Mouse (Mus musculus): ENCODE measurements around the gene Habp4. TPM values are rescaled to one million over a fixed set of nuclear protein-coding genes. Genes with fewer than 3 reads are reported as not detected.

The Habp4 gene
- polyA plus RNA-seq (2012; rRNA removed; ENCODE audit: low replicate concordance), result 7.2 and 9.7 TPM in 2 replicates

DNA sequence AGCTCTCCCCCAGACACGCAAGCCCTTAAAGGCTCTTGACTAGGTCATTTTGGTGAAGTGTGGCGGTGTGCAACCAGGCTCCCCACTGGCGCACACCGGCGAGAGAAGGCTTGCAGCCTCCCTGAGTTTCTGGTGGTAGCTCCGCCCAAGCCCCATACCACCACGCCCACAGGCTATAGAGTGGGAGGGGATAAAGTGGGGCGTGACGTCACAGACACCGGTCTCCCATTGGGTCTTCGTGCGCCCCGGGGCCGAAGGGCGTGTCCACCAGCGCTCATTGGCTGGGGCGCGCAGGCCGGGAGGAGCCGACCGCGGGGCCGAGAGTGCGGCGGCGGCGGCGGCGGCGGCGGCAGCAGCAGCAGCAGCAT lies at the start of gene Habp4:
Habp4 (plus strand) TSS at position 277 of the 368 bp plus-strand sequence.

DNA sequence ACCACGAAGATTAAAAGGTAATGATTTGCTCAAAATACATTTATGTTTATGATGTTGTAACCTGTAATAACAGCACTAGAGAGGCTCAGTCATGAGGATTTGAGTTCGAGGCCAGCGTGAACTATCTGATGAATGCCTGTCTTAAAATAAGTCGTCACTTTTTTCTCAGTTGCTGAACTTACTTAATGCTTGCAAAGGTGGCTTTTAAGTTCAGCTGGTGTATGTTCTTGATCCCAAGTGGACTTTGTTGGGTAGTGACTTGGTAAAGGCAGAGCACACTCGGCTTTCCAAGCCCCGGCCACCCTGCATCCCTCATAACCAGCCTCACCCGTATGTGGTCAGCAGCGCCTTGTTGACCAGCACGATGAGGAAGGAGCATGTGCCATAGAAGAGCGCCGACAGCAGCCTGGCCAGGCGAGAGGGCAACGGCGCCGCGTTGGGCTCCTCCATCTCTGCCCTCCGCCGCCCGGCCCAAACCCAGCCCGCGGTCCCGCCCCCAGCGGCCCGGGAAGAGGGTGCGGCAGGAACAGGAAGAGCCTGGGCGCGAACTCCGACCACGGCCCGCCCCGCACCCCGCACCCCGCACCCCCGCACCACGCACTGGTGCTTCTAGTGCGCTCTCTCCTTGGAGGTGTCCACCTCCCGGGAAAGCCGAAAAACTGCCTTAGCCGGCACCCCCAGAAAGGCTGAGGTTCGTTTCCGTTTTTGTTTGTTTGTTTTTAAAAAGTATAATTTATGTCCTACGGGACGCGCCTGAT lies 32.6 kb upstream of the Habp4 start, which contains the start of gene Slc35d2:
Slc35d2 (minus strand) TSS at position 511 of the 758 bp plus-strand sequence.

DNA sequence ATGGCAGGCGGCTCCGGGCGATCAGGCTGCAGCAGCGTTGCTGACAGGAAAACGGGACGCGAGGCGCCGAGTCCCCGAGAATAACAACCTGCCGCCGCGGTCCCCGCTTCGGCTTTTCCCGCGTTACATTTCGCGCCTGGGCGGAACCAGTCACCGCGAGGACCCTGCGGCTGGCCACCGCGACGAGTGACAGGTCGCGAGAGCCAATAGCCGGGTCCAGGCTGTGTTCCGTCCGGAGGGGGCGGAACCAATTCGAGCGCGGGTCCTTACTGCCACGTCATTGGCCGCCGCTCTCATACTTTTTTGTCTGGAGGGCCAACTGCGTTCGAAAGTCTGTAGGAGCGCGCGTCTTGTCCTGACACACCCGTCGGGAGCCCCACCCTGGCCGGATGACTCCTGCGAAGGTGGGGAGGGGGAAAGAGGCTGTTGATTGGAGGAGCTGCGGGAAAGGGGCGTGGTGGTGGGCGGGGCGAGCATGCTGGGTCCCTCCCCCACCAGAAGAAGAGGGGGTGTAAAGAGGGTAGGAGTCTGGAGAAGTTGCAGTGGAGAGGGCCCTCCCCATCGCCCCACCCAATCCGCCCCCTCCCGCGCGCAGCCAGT lies 8.4 kb upstream of the Habp4 start, which contains the start of gene Zfp367:
Zfp367 (minus strand) TSS at position 120 of the 600 bp plus-strand sequence.

Other genes with a start within 250 kb of the Habp4 start
- gene Hsd17b3, start 72.6 kb upstream of the Habp4 start, polyA plus RNA-seq (2012; rRNA removed; ENCODE audit: low replicate concordance), result not detected in 2 replicates
- gene Slc35d2, start 32.5 kb upstream of the Habp4 start, polyA plus RNA-seq (2012; rRNA removed; ENCODE audit: low replicate concordance), result 9.4 and 26.3 TPM in 2 replicates
- 2.2 and 2.8 TPM in 2 replicates for gene Zfp367, start 8.6 kb upstream of the Habp4 start, polyA plus RNA-seq (2012; rRNA removed; ENCODE audit: low replicate concordance)
- 1.1 and 1.7 TPM in 2 replicates for gene Cdc14b, start 113.5 kb downstream of the Habp4 start, polyA plus RNA-seq (2012; rRNA removed; ENCODE audit: low replicate concordance)
- 2.0 and 3.0 TPM in 2 replicates for gene Aaed1, start 150.9 kb downstream of the Habp4 start, polyA plus RNA-seq (2012; rRNA removed; ENCODE audit: low replicate concordance)
- gene Ctsl, start 209.1 kb downstream of the Habp4 start, polyA plus RNA-seq (2012; rRNA removed; ENCODE audit: low replicate concordance), result 10.7 and 20.3 TPM in 2 replicates